Mouse (Mus musculus): ENCODE data around the gene Kel. TPM values are rescaled to one million over a fixed set of nuclear protein-coding genes. Genes with fewer than 3 reads are reported as not detected.

The Kel gene
- total and polyA plus RNA-seq, 3 experiments = not detected

DNA sequence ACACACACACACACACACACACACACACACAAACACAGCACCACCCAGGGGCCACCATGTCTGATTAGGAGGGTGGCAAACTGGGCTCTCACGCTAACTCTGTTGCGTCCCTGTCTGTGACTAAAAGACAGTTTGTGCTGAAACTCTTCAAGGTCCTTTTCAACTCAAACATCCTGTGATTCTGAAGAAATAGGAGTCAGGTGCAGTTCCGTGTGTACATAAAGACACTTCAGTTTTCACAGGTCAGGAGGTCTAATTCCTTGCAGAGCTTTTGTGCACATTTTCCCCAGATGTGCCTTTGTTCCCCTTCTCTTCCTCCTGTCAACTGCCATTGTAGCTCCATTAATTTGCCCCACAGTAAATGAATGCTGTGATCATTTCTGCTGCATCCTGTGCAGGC lies 63.7 kb downstream of the Kel start:
- H3K79me2 ChIP-seq (replicated peaks; ENCODE audit: control insufficient read depth, extremely low read depth, insufficient read depth, poor library complexity, severe bottlenecking) = no peaks in the 10 kb centered on the region
- TF ChIP-seq CTCF (conservative IDR thresholded peaks at IDR 0.05 in 1 of 2, IDR thresholded peaks at IDR 0.05 in 1 of 2; ENCODE audit: low read depth in 2 of 2, low read length in 2 of 2) (no peak), MXI1 (IDR thresholded peaks at IDR 0.05; ENCODE audit: low read depth, low read length) (no peak), TCF12 (IDR thresholded peaks at IDR 0.05; ENCODE audit: low read depth, low read length) (no peak), SMC3 (IDR thresholded peaks at IDR 0.05; ENCODE audit: low read depth, low read length) (no peak), E2F4 (IDR thresholded peaks at IDR 0.05; ENCODE audit: insufficient replicate concordance, low read depth, low read length) (no peak)
- no peaks in the 10 kb centered on the region for H3K9me3 ChIP-seq (replicated peaks; ENCODE audit: low read length)
- no peak overlapping the region for H3K4me3 ChIP-seq (replicated peaks in 1 of 3; ENCODE audit: low read depth in 2 of 3, low read length in 2 of 3, poor library complexity in 1 of 3)
- peaks cover 0 to 6% of the 10 kb centered on the region in 2 experiments; a peak in 1 of 4 replicates for H3K4me1 ChIP-seq (ENCODE audit: control insufficient read depth in 1 of 2, insufficient read depth in 2 of 2)
- H3K27me3 ChIP-seq (replicated peaks) = no peaks in the 10 kb centered on the region
- no peak for DNase-seq (ENCODE audit: extremely low read depth)
- no peak overlapping the region for H3K4me2 ChIP-seq (ENCODE audit: insufficient read depth, low read depth, poor library complexity, severe bottlenecking)
- in situ Hi-C loops (cut with MboI; ENCODE audit: low pct_ligation_motif_present, low pct_unique_long_range_greater_than_20kb, low sequenced_read_pairs) = no loop called here
- dilution Hi-C loops (cut with MboI; ENCODE audit: extremely low pct_ligation_motif_present, extremely low pct_unique_long_range_greater_than_20kb, low sequenced_read_pairs) = no loop called here
- no peak overlapping the region for H3K9ac ChIP-seq (ENCODE audit: insufficient read depth, low read depth)
- H3K27ac ChIP-seq (ENCODE audit: insufficient read depth, low read depth) = no peak overlapping the region
- no peaks in the 10 kb centered on the region for H3K36me3 ChIP-seq (replicated peaks in 1 of 2; ENCODE audit: control insufficient read depth in 1 of 2, insufficient read depth in 1 of 2, low read length in 1 of 2)

DNA sequence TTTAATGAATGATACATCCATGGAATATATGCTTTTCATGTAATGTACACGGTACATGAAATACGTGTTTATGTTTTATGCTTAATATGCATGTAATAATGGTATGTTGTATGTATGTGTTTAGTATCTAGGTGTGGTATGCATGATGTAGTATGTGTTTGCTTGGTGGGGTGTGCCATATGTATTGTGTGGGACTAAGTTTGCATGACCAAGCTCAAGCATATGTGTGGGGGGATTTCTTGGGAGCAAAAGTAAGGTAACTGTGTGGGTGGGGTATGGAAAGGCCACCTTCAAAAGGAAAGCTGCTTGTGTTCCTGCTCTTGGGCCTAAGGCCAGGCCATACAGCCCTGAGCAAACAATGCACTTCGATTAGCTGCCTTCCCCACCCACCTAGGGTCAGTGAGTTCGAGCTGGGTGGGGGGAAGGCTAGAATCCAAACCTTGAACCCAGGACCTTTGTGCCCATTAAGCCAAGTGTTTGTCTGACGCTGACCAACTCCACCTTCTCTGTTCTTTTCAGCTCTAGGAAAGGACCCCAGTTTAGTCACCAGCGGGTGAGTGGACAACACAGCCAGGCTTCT lies 66.1 kb downstream of the Kel start:
- Histone ChIP-seq H3K9ac (ENCODE audit: insufficient read depth, low read depth) (no peak overlapping the region), H3K4me1 (ENCODE audit: control insufficient read depth in 1 of 2, insufficient read depth in 2 of 2) (peaks cover 0 to 13% of the 10 kb centered on the region in 2 experiments; a peak in 1 of 4 replicates), H3K27ac (ENCODE audit: insufficient read depth, low read depth) (no peak overlapping the region), H3K9me3 (replicated peaks; ENCODE audit: low read length) (no peaks in the 10 kb centered on the region), H3K27me3 (replicated peaks) (no peaks in the 10 kb centered on the region), H3K79me2 (replicated peaks; ENCODE audit: control insufficient read depth, extremely low read depth, insufficient read depth, poor library complexity, severe bottlenecking) (no peaks in the 10 kb centered on the region), H3K4me3 (replicated peaks in 1 of 3; ENCODE audit: low read depth in 2 of 3, low read length in 2 of 3, poor library complexity in 1 of 3) (no peak overlapping the region), H3K4me2 (ENCODE audit: insufficient read depth, low read depth, poor library complexity, severe bottlenecking) (no peak overlapping the region), H3K36me3 (replicated peaks in 1 of 2; ENCODE audit: control insufficient read depth in 1 of 2, insufficient read depth in 1 of 2, low read length in 1 of 2) (no peaks in the 10 kb centered on the region)
- DNase-seq (ENCODE audit: extremely low read depth) = no peak
- TF ChIP-seq MEF2A (IDR thresholded peaks at IDR 0.05; ENCODE audit: borderline replicate concordance, low read depth, low read length) = no peak
- TF ChIP-seq NELFE (IDR thresholded peaks at IDR 0.05; ENCODE audit: low read depth, low read length) = no peak
- TF ChIP-seq EP300 (IDR thresholded peaks at IDR 0.05; ENCODE audit: low read length) = no peak
- no peak for TF ChIP-seq SIN3A (IDR thresholded peaks at IDR 0.05; ENCODE audit: low read length)
- TF ChIP-seq IRF4 (IDR thresholded peaks at IDR 0.05; ENCODE audit: low read depth, low read length) = no peak
- no peak for TF ChIP-seq NRF1 (IDR thresholded peaks at IDR 0.05; ENCODE audit: low read depth, low read length)
- TF ChIP-seq JUND (conservative IDR thresholded peaks at IDR 0.05; ENCODE audit: low read depth, low read length) = no peak
- TF ChIP-seq MAZ (IDR thresholded peaks at IDR 0.05; ENCODE audit: low read depth, low read length) = no peak
- no peak for TF ChIP-seq TCF12 (IDR thresholded peaks at IDR 0.05; ENCODE audit: low read depth, low read length)
- no peak for TF ChIP-seq RCOR1 (conservative IDR thresholded peaks at IDR 0.05; ENCODE audit: low read depth, low read length)
- no peak for TF ChIP-seq POLR2A (IDR thresholded peaks at IDR 0.05; ENCODE audit: low read depth, low read length)
- in situ Hi-C loops (cut with MboI; ENCODE audit: low pct_ligation_motif_present, low pct_unique_long_range_greater_than_20kb, low sequenced_read_pairs) (no loop called here), dilution Hi-C loops (cut with MboI; ENCODE audit: extremely low pct_ligation_motif_present, extremely low pct_unique_long_range_greater_than_20kb, low sequenced_read_pairs) (no loop called here)

Measured in CH12.LX (cell line).